Mouse (Mus musculus): ENCODE results near the gene Metap1d. TPM values are rescaled to one million over a fixed set of nuclear protein-coding genes. Genes with fewer than 3 reads are reported as not detected.

Gene Metap1d
- polyA plus RNA-seq, 1 experiment from 2014 or later: 21.7 TPM

DNA sequence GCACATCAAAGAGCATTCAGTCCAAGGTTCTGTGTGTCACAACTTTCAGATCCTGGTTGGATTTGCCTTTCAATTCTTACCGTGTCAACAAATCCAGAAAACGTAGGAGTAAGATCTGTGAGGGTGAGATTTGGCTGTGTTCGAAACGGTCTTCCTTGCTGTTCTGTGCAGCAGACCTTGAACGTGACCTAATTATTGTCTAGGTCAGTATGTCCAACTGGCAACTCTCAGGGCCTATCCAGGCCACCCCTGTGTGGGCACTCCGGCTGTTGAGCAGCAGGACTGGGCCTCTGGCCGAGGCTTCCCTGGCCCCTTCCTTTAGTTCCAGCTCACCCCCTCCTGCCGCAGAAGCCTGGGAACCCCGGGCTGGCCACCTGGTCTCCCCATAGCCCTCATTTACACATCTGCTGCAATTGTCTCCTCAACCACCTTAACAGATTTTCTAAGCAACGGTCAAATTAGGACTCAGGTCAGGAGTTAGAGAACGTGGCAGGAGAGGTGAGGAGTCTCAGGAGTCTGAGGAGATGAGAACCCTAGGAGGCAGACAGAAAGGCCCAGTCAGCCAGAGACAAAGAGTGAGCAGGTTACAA, 13.9 kb downstream of the Metap1d start:
- 68% methylated on average over 11 of the region's 11 CpGs for whole genome bisulfite sequencing (ENCODE audit: insufficient replicate concordance)
- H3K9ac ChIP-seq (replicated peaks): no peak overlapping the region
- no peak for TF ChIP-seq CTCF (IDR thresholded peaks at IDR 0.05; ENCODE audit: low read depth)
- TF ChIP-seq EP300 (IDR thresholded peaks at IDR 0.05; ENCODE audit: low read depth): no peak
- DNase-seq: peak; percentile 37
- H3K4me3 ChIP-seq (ENCODE audit: low read depth, low read length): no peak overlapping the region
- H3K4me1 ChIP-seq (ENCODE audit: insufficient read depth): peaks cover 16% of the 10 kb centered on the region
- ATAC-seq: peak; percentile 81
- no peaks in the 10 kb centered on the region for H3K27me3 ChIP-seq (ENCODE audit: insufficient read depth, low read length)
- peak overlapping the region; percentile 18; the same call in 1 of the 2 replicates for H3K4me2 ChIP-seq (ENCODE audit: low read depth, low read length)
- no peaks in the 10 kb centered on the region for H3K9me3 ChIP-seq (ENCODE audit: low read length)
- peak overlapping the region; percentile 84 for H3K27ac ChIP-seq (ENCODE audit: low read depth)
- no peaks in the 10 kb centered on the region for H3K36me3 ChIP-seq (replicated peaks; ENCODE audit: insufficient read depth, low read length)

- no peak overlapping the region for H3K9ac ChIP-seq (replicated peaks)
- 70% methylated on average over 6 of the region's 6 CpGs for WGBS (ENCODE audit: insufficient replicate concordance)
- H3K4me1 ChIP-seq (ENCODE audit: insufficient read depth): 0 out of 2 replicates have a peak, but pooled peaks cover 6% of the 10 kb centered on the region
- no peak for DNase-seq
- H3K9me3 ChIP-seq (ENCODE audit: low read length): no peaks in the 10 kb centered on the region
- no peak overlapping the region for H3K27ac ChIP-seq (ENCODE audit: low read depth)
- H3K4me3 ChIP-seq (ENCODE audit: low read depth, low read length): no peak overlapping the region
- no peak overlapping the region for H3K4me2 ChIP-seq (ENCODE audit: low read depth, low read length)
- no peak for ATAC-seq
- H3K36me3 ChIP-seq (replicated peaks; ENCODE audit: insufficient read depth, low read length): no peaks in the 10 kb centered on the region
- TF ChIP-seq EP300 (IDR thresholded peaks at IDR 0.05; ENCODE audit: low read depth) (no peak), CTCF (IDR thresholded peaks at IDR 0.05; ENCODE audit: low read depth) (no peak)
- H3K27me3 ChIP-seq (ENCODE audit: insufficient read depth, low read length): no peaks in the 10 kb centered on the region
Observed at GRCm38 (mm10) chr2:71471094-71471493, 18.0 kb downstream of the Metap1d start.

- 68% methylated on average over 7 of the region's 7 CpGs for WGBS (ENCODE audit: insufficient replicate concordance)
- no peak for ATAC-seq
- Histone ChIP-seq H3K4me1 (ENCODE audit: insufficient read depth) (0 out of 2 replicates have a peak, but pooled peaks cover 2% of the 10 kb centered on the region), H3K27ac (ENCODE audit: low read depth) (no peak overlapping the region), H3K27me3 (ENCODE audit: insufficient read depth, low read length) (no peaks in the 10 kb centered on the region), H3K4me2 (ENCODE audit: low read depth, low read length) (no peak overlapping the region), H3K9ac (replicated peaks) (no peak overlapping the region), H3K36me3 (replicated peaks; ENCODE audit: insufficient read depth, low read length) (no peaks in the 10 kb centered on the region), H3K4me3 (ENCODE audit: low read depth, low read length) (no peak overlapping the region), H3K9me3 (ENCODE audit: low read length) (0 out of 2 replicates have a peak, but pooled peaks cover 7% of the 10 kb centered on the region)
- no peak for DNase-seq
- TF ChIP-seq EP300 (IDR thresholded peaks at IDR 0.05; ENCODE audit: low read depth) (no peak), CTCF (IDR thresholded peaks at IDR 0.05; ENCODE audit: low read depth) (no peak)
Observed at GRCm38 (mm10) chr2:71473830-71474229, 20.8 kb downstream of the Metap1d start.

DNA sequence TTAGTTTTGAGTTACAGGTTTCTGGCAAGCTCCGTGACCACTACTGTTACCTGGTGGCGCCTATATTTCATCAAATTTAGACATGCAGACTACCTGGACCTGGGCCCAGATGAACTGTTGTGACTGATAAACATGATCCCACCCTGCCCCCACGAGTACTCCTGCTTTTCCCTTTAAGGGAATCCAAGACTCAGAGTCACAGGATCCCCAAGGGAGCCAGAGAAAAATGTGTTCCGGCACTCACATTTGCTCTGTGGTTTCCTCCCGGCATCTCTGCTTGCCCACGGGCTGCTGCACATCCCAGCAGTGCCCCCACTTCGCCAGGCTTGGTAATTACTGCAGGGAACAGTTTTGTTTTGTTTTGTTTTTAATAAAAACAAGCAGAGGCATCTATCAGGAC, 21.3 kb downstream of the Metap1d start:
- TF ChIP-seq EP300 (IDR thresholded peaks at IDR 0.05; ENCODE audit: low read depth) (no peak), CTCF (IDR thresholded peaks at IDR 0.05; ENCODE audit: low read depth) (no peak)
- H3K27ac ChIP-seq (ENCODE audit: low read depth): no peak overlapping the region
- whole genome bisulfite sequencing (ENCODE audit: insufficient replicate concordance): 61% methylated on average over 7 of the region's 7 CpGs
- no peak overlapping the region for H3K4me2 ChIP-seq (ENCODE audit: low read depth, low read length)
- no peaks in the 10 kb centered on the region for H3K36me3 ChIP-seq (replicated peaks; ENCODE audit: insufficient read depth, low read length)
- DNase-seq (no peak), ATAC-seq (no peak)
- H3K4me1 ChIP-seq (ENCODE audit: insufficient read depth): 0 out of 2 replicates have a peak, but pooled peaks cover 2% of the 10 kb centered on the region
- H3K9me3 ChIP-seq (ENCODE audit: low read length): 0 out of 2 replicates have a peak, but pooled peaks cover 7% of the 10 kb centered on the region
- no peaks in the 10 kb centered on the region for H3K27me3 ChIP-seq (ENCODE audit: insufficient read depth, low read length)
- no peak overlapping the region for H3K9ac ChIP-seq (replicated peaks)
- H3K4me3 ChIP-seq (ENCODE audit: low read depth, low read length): no peak overlapping the region

- TF ChIP-seq EP300 (IDR thresholded peaks at IDR 0.05; ENCODE audit: low read depth): no peak
- no peak for TF ChIP-seq CTCF (IDR thresholded peaks at IDR 0.05; ENCODE audit: low read depth)
- no peak overlapping the region for H3K27ac ChIP-seq (ENCODE audit: low read depth)
- WGBS (ENCODE audit: insufficient replicate concordance): 89% methylated on average over 10 of the region's 10 CpGs
- ATAC-seq (no peak), DNase-seq (no peak)
- no peak overlapping the region for H3K4me3 ChIP-seq (ENCODE audit: low read depth, low read length)
- H3K4me1 ChIP-seq (ENCODE audit: insufficient read depth): 0 out of 2 replicates have a peak, but pooled peaks cover 2% of the 10 kb centered on the region
- no peak overlapping the region for H3K9ac ChIP-seq (replicated peaks)
- 0 out of 2 replicates have a peak, but pooled peaks cover 7% of the 10 kb centered on the region for H3K9me3 ChIP-seq (ENCODE audit: low read length)
- no peaks in the 10 kb centered on the region for H3K27me3 ChIP-seq (ENCODE audit: insufficient read depth, low read length)
- H3K36me3 ChIP-seq (replicated peaks; ENCODE audit: insufficient read depth, low read length): no peaks in the 10 kb centered on the region
- no peak overlapping the region for H3K4me2 ChIP-seq (ENCODE audit: low read depth, low read length)
Observed at GRCm38 (mm10) chr2:71475311-71475710, 22.2 kb downstream of the Metap1d start.

- Histone ChIP-seq H3K27me3 (ENCODE audit: insufficient read depth, low read length) (no peaks in the 10 kb centered on the region), H3K27ac (ENCODE audit: low read depth) (no peak overlapping the region), H3K4me1 (ENCODE audit: insufficient read depth) (0 out of 2 replicates have a peak, but pooled peaks cover 2% of the 10 kb centered on the region), H3K9me3 (ENCODE audit: low read length) (0 out of 2 replicates have a peak, but pooled peaks cover 7% of the 10 kb centered on the region), H3K4me2 (ENCODE audit: low read depth, low read length) (no peak overlapping the region), H3K9ac (replicated peaks) (no peak overlapping the region), H3K4me3 (ENCODE audit: low read depth, low read length) (no peak overlapping the region), H3K36me3 (replicated peaks; ENCODE audit: insufficient read depth, low read length) (no peaks in the 10 kb centered on the region)
- DNase-seq (no peak), ATAC-seq (no peak)
- TF ChIP-seq CTCF (IDR thresholded peaks at IDR 0.05; ENCODE audit: low read depth) (no peak), EP300 (IDR thresholded peaks at IDR 0.05; ENCODE audit: low read depth) (no peak)
- 89% methylated on average over 4 of the region's 4 CpGs for WGBS (ENCODE audit: insufficient replicate concordance)
Observed at GRCm38 (mm10) chr2:71475760-71476159, 22.7 kb downstream of the Metap1d start.
